Mouse (Mus musculus): ENCODE results near the gene Maml3. TPM values are rescaled to one million over a fixed set of nuclear protein-coding genes. Genes with fewer than 3 reads are reported as not detected.

Maml3 gene
- polyA plus RNA-seq, 1 experiment from 2014 or later = 9.2 TPM

DNA sequence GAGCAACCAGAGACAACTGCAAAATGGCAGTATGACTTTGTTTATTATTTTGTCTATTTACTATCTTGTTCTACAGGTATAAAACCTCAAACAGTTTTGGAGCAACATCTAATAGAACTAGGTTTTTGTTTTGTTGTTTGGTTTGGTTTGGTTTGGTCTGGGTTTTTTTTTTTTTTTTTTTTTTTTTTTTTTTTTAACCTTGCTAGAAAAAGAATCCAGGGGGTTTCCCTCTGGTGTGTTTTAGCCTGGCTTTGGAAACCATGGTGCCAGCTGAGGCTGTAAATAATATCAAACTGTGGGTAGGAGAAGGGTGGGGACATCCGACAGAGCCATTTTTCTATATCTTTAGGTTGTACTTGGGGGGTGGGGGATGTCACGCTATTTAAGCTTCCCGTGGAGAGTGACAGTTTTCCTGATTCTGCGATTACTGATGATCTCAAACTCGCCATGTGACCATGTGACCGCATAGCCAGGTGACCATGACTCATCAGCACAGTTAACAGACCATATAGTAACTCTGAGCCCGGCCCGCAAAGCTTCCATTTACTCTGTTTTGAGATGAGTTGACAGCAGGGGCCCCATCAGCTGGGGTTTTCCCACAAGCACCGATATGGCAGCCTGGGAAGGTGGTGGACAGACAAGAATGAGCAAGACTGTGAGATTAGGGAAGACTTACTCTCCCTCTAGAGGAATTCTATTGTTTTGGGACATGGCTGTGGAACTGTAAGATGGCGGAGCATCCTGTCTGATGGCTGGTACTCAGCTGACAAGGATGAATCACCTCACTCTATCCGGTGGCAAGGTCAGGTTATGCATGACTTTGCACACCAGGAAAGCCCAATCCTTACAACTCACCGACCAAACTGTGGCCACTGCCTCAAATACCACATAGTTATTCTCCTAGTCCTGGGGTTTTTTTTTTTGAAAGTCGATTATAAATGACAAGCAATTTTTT, 170.1 kb downstream of the Maml3 start:
- Histone ChIP-seq H3K9me3 (no peaks in the 10 kb centered on the region), H3K4me1 (no peaks in the 10 kb centered on the region), H3K9ac (no peak overlapping the region), H3K27ac (no peak overlapping the region), H3K4me3 (no peak overlapping the region), H3K4me2 (replicated peaks) (no peak overlapping the region), H3K27me3 (replicated peaks) (no peaks in the 10 kb centered on the region), H3K36me3 (no peaks in the 10 kb centered on the region)
- ATAC-seq (ENCODE audit: low FRiP score, low read depth) = no peak
- 91% methylated on average over 13 of the region's 13 CpGs for WGBS

DNA sequence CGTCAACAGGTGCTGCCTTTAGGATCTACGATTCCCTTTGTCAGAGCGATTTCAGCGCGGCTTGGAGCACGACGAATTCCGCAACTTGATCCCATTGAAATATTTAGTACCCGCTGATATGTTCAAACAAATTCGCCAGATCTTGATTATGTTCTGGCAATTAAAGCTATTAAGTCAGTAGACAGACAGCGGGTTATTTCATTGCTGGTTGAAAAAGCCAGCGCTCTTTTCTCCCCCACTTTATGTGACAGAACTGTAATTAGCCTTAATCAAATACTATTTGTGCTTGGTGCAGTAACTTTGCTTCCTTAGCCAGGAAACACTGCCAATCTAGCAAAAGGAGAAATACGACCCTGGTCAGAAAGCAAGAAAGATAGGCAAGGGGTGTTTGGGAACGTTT, 176.7 kb downstream of the Maml3 start:
- no peaks in the 10 kb centered on the region for H3K9me3 ChIP-seq
- H3K4me1 ChIP-seq = peaks cover 34% of the 10 kb centered on the region
- no peak overlapping the region for H3K27ac ChIP-seq
- H3K9ac ChIP-seq = no peak overlapping the region
- WGBS = 53% methylated on average over 14 of the region's 14 CpGs
- H3K36me3 ChIP-seq = no peaks in the 10 kb centered on the region
- H3K4me3 ChIP-seq = no peak overlapping the region
- ATAC-seq (ENCODE audit: low FRiP score, low read depth) = no peak
- H3K27me3 ChIP-seq (replicated peaks) = no peaks in the 10 kb centered on the region
- peak overlapping the region; percentile 34; the same call in 1 of the 2 replicates for H3K4me2 ChIP-seq (replicated peaks)

GRCm38 (mm10) chr3:51927591-51927990, 177.3 kb downstream of the Maml3 start:
- H3K4me2 ChIP-seq (replicated peaks) = peak overlapping the region; percentile 34; the same call in 1 of the 2 replicates
- no peak overlapping the region for H3K4me3 ChIP-seq
- H3K36me3 ChIP-seq = no peaks in the 10 kb centered on the region
- H3K9me3 ChIP-seq = no peaks in the 10 kb centered on the region
- H3K27me3 ChIP-seq (replicated peaks) = no peaks in the 10 kb centered on the region
- peaks cover 34% of the 10 kb centered on the region for H3K4me1 ChIP-seq
- H3K9ac ChIP-seq = no peak overlapping the region
- WGBS = 48% methylated on average over 7 of the region's 7 CpGs
- peak; percentile 73 for ATAC-seq (ENCODE audit: low FRiP score, low read depth)
- no peak overlapping the region for H3K27ac ChIP-seq

GRCm38 (mm10) chr3:51927043-51927442, 177.8 kb downstream of the Maml3 start:
- H3K9ac ChIP-seq = no peak overlapping the region
- peaks cover 34% of the 10 kb centered on the region for H3K4me1 ChIP-seq
- H3K27ac ChIP-seq = no peak overlapping the region
- H3K36me3 ChIP-seq = no peaks in the 10 kb centered on the region
- peak; percentile 59; the same call in 1 of the 2 replicates for ATAC-seq (ENCODE audit: low FRiP score, low read depth)
- no peaks in the 10 kb centered on the region for H3K9me3 ChIP-seq
- H3K4me2 ChIP-seq (replicated peaks) = no peak overlapping the region
- no peaks in the 10 kb centered on the region for H3K27me3 ChIP-seq (replicated peaks)
- no peak overlapping the region for H3K4me3 ChIP-seq
- 15% methylated on average over 6 of the region's 6 CpGs for WGBS

GRCm38 (mm10) chr3:51925758-51926157, 179.1 kb downstream of the Maml3 start:
- no peaks in the 10 kb centered on the region for H3K9me3 ChIP-seq
- no peaks in the 10 kb centered on the region for H3K27me3 ChIP-seq (replicated peaks)
- H3K4me2 ChIP-seq (replicated peaks) = no peak overlapping the region
- no peak; the same call in 1 of the 2 replicates for ATAC-seq (ENCODE audit: low FRiP score, low read depth)
- no peaks in the 10 kb centered on the region for H3K36me3 ChIP-seq
- no peak overlapping the region for H3K27ac ChIP-seq
- WGBS = 66% methylated on average over 2 of the region's 2 CpGs
- no peak overlapping the region for H3K9ac ChIP-seq
- no peak overlapping the region for H3K4me3 ChIP-seq
- H3K4me1 ChIP-seq = peaks cover 34% of the 10 kb centered on the region

- H3K36me3 ChIP-seq = no peaks in the 10 kb centered on the region
- peaks cover 6% of the 10 kb centered on the region; the same call in 1 of the 2 replicates for H3K9me3 ChIP-seq
- no peak overlapping the region for H3K9ac ChIP-seq
- H3K27me3 ChIP-seq (replicated peaks) = no peaks in the 10 kb centered on the region
- no peak overlapping the region for H3K4me3 ChIP-seq
- ATAC-seq (ENCODE audit: low FRiP score, low read depth) = no peak
- peaks cover 34% of the 10 kb centered on the region for H3K4me1 ChIP-seq
- 85% methylated on average over 5 of the region's 5 CpGs for WGBS
- no peak overlapping the region for H3K27ac ChIP-seq
- H3K4me2 ChIP-seq (replicated peaks) = no peak overlapping the region
These were observed 180.2 kb downstream of the Maml3 start for GRCm38 (mm10) chr3:51924636-51925035.

- no peaks in the 10 kb centered on the region for H3K36me3 ChIP-seq
- H3K27ac ChIP-seq = no peak overlapping the region
- ATAC-seq (ENCODE audit: low FRiP score, low read depth) = no peak
- no peaks in the 10 kb centered on the region for H3K27me3 ChIP-seq (replicated peaks)
- no peak overlapping the region for H3K4me2 ChIP-seq (replicated peaks)
- 75% methylated on average over 6 of the region's 6 CpGs for WGBS
- H3K4me1 ChIP-seq = peaks cover 34% of the 10 kb centered on the region
- H3K9me3 ChIP-seq = peaks cover 6% of the 10 kb centered on the region; the same call in 1 of the 2 replicates
- no peak overlapping the region for H3K9ac ChIP-seq
- no peak overlapping the region for H3K4me3 ChIP-seq
These were observed 181.1 kb downstream of the Maml3 start for GRCm38 (mm10) chr3:51923800-51924199.

- Histone ChIP-seq H3K4me1 (peaks cover 23% of the 10 kb centered on the region), H3K9me3 (peaks cover 6% of the 10 kb centered on the region; the same call in 1 of the 2 replicates), H3K27ac (no peak overlapping the region), H3K9ac (no peak overlapping the region), H3K27me3 (replicated peaks) (no peaks in the 10 kb centered on the region), H3K36me3 (no peaks in the 10 kb centered on the region), H3K4me2 (replicated peaks) (no peak overlapping the region), H3K4me3 (no peak overlapping the region)
- 83% methylated on average over 4 of the region's 4 CpGs for WGBS
- no peak for ATAC-seq (ENCODE audit: low FRiP score, low read depth)
These were observed 188.0 kb downstream of the Maml3 start for GRCm38 (mm10) chr3:51916902-51917301.

DNA sequence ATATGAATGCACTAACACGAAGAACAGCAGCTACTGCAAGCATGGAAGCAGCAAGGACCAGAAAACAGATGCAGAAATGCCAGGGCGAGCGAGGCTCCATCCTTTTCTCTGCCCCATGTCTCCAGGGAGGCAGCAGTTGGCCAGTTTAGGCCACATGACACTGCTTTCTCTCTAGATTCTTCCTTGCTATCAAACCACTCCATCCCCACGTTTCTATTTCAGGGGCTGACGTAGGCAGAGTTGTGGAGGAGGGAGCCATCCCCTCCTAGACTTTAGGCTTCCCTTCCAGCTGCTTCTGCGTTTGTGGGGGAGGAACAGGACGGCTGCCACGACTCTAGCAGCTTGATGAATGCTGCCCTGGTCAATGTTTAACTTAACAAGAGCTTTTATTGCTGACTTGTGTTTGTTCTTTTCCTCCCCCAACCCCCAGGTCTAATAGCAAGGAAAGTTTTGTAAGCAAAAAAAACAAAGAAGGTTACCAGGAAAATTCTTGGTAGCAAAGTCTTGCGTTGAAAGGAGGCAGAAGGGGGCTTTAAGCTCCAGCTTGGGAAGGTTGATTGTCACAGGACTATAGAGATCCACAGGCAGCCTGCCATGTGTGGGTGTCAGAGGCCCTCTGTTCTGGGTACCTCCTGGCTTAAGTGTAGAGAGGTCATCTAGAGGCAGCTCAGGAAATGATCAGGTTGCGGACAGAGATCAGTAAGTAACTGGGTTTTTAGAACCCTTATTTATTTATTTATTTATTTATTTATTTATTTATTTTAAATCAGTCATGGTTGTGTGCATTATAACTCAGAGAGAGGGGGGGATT, 188.6 kb downstream of the Maml3 start:
- peak; percentile 56; the same call in 1 of the 2 replicates for ATAC-seq (ENCODE audit: low FRiP score, low read depth)
- H3K36me3 ChIP-seq = no peaks in the 10 kb centered on the region
- H3K27ac ChIP-seq = no peak overlapping the region
- peak overlapping the region; percentile 20; the same call in 1 of the 2 replicates for H3K4me2 ChIP-seq (replicated peaks)
- peaks cover 23% of the 10 kb centered on the region for H3K4me1 ChIP-seq
- no peak overlapping the region for H3K4me3 ChIP-seq
- H3K9ac ChIP-seq = no peak overlapping the region
- H3K27me3 ChIP-seq (replicated peaks) = no peaks in the 10 kb centered on the region
- H3K9me3 ChIP-seq = peaks cover 6% of the 10 kb centered on the region; the same call in 1 of the 2 replicates
- WGBS = 20% methylated on average over 10 of the region's 10 CpGs

DNA sequence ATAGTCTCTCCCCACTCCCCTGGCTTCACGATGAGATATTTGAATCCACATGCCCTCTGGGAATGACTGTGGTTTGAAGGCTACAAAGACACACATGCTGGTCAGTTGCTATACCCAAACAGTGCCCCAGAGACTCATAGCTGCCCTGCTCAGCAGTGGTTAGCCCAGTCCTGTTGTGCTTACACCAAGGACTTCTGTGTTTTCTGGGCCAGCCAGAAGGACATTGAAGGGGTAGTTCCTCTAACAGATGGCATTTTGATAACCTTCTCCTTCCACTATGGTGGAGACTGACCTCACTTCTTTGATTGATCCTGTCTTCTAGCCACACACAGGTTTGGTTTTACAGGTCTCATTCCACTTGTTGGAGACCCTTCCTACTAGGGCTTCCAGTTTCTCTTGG, 189.5 kb downstream of the Maml3 start:
- Histone ChIP-seq H3K4me1 (peaks cover 23% of the 10 kb centered on the region), H3K4me3 (no peak overlapping the region), H3K9ac (no peak overlapping the region), H3K9me3 (peaks cover 5% of the 10 kb centered on the region; the same call in 1 of the 2 replicates), H3K36me3 (no peaks in the 10 kb centered on the region), H3K27ac (no peak overlapping the region), H3K4me2 (replicated peaks) (no peak overlapping the region), H3K27me3 (replicated peaks) (no peaks in the 10 kb centered on the region)
- ATAC-seq (ENCODE audit: low FRiP score, low read depth) = no peak
- WGBS = 79% methylated on average over 1 of the region's 1 CpGs

DNA sequence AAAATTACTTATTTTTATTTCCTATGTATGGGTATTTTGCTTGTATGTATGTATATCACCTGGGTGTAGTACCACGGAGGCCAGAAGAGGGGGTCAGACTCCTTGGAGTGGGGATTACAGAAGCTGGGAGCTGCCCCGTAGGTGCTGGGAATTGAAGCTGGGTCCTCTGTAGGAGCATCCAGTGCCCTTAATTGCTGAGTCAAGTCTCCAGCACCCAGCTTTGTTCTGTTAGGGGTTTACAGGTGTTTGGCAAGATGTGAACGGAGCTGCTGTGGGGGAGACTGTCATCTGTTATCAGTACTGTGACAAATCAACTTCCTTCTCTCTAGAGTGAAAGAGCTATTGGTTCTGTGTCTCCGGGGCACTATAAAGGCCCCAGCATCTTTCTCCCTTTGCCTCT, 190.0 kb downstream of the Maml3 start:
- H3K9ac ChIP-seq = no peak overlapping the region
- H3K4me1 ChIP-seq = peaks cover 23% of the 10 kb centered on the region
- no peaks in the 10 kb centered on the region for H3K9me3 ChIP-seq
- ATAC-seq (ENCODE audit: low FRiP score, low read depth) = no peak
- H3K27me3 ChIP-seq (replicated peaks) = no peaks in the 10 kb centered on the region
- H3K4me3 ChIP-seq = no peak overlapping the region
- no peak overlapping the region for H3K4me2 ChIP-seq (replicated peaks)
- no peaks in the 10 kb centered on the region for H3K36me3 ChIP-seq
- H3K27ac ChIP-seq = no peak overlapping the region
- 80% methylated on average over 4 of the region's 4 CpGs for WGBS

DNA sequence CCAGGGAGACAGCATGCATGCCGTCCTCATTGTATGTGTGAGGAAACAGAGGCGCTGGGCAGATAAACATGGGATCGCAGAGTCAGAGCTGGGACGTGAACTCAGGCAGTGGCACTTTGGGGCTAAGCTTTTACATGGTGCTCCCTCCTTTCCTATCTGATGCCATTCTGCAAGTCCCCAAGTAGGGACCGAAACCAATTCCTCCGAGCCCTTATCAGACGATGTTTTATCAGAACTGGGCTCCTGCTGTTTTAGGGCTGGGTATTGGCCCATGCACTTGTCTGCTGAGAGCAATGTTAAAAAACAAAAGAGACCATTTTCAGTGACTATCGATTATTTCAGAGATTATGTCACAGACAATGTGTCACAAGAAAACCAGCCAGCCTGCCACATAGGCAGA, 191.4 kb downstream of the Maml3 start:
- H3K4me3 ChIP-seq = no peak overlapping the region
- H3K9me3 ChIP-seq = no peaks in the 10 kb centered on the region
- no peak overlapping the region for H3K9ac ChIP-seq
- H3K27ac ChIP-seq = no peak overlapping the region
- H3K36me3 ChIP-seq = no peaks in the 10 kb centered on the region
- H3K27me3 ChIP-seq (replicated peaks) = no peaks in the 10 kb centered on the region
- 83% methylated on average over 8 of the region's 8 CpGs for WGBS
- H3K4me1 ChIP-seq = peaks cover 24% of the 10 kb centered on the region
- no peak overlapping the region for H3K4me2 ChIP-seq (replicated peaks)
- ATAC-seq (ENCODE audit: low FRiP score, low read depth) = no peak

Data from neural tube, embryonic 12.5 days (tissue).